Mouse (Mus musculus) forebrain, embryonic 15.5 days (tissue): ENCODE results near the gene Slc6a17. TPM values are rescaled to one million over a fixed set of nuclear protein-coding genes. Genes with fewer than 3 reads are reported as not detected.

Experiments
- ATAC-seq: fragments of 200-750 bp; cut with Nextera tagmentation; replicated peaks from 2 replicates; pipeline ENCODE4 v1.8.0; 2017; ENCODE audit warnings: mild to moderate bottlenecking, moderate TSS enrichment, moderate library complexity
- H3K27ac ChIP-seq: fragments of 300-500 bp; sonication (generic); replicated peaks from 2 replicates; pipeline ENCODE4 v1.5.1; 2015; ENCODE audit warnings: mild to moderate bottlenecking, inconsistent platforms
- H3K27me3 ChIP-seq: fragments of 300-500 bp; sonication (generic); 2 replicates; pipeline ENCODE4 v1.6.1; 2015; ENCODE audit warnings: inconsistent platforms
- H3K36me3 ChIP-seq: fragments of 300-500 bp; sonication (generic); 2 replicates; pipeline ENCODE4 v1.6.1; 2015; ENCODE audit warnings: mild to moderate bottlenecking, inconsistent platforms
- H3K4me1 ChIP-seq: fragments of 300-500 bp; sonication (generic); 2 replicates; pipeline ENCODE4 v1.6.1; 2015; ENCODE audit warnings: inconsistent platforms
- H3K4me2 ChIP-seq: fragments of 300-500 bp; sonication (generic); replicated peaks from 2 replicates; pipeline ENCODE4 v1.6.1; 2015; ENCODE audit warnings: mild to moderate bottlenecking, inconsistent platforms
- H3K4me3 ChIP-seq: fragments of 300-500 bp; sonication (generic); 2 replicates; pipeline ENCODE4 v1.5.1; 2015; ENCODE audit warnings: mild to moderate bottlenecking, inconsistent platforms
- H3K9ac ChIP-seq: fragments of 300-500 bp; sonication (generic); replicated peaks from 2 replicates; pipeline ENCODE4 v1.6.1; 2015; ENCODE audit warnings: mild to moderate bottlenecking, inconsistent platforms
- H3K9me3 ChIP-seq: fragments of 300-500 bp; sonication (generic); 2 replicates; pipeline ENCODE4 v1.6.1; 2016; ENCODE audit warnings: inconsistent platforms
- WGBS: fragments of 180-500 bp; shearing (Covaris S2); methylation state at CpG from one replicate; pipeline ENCODE4 v1.1.7; 2015; ENCODE audit warnings: mixed read lengths; 5-methylcytosine and 5-hydroxymethylcytosine counted together
- polyA plus RNA-seq: library from polyadenylated mRNA; unstranded; fragments of >200 nt; fragmentation: Nextera tagmentation; extraction: Ambion mirVana; gene quantifications from 2 replicates; pipeline ENCODE4 v1.2.1, GENCODE M21; 2015

The Slc6a17 gene
- 17.2 and 19.6 TPM in 2 replicates for polyA plus RNA-seq

DNA sequence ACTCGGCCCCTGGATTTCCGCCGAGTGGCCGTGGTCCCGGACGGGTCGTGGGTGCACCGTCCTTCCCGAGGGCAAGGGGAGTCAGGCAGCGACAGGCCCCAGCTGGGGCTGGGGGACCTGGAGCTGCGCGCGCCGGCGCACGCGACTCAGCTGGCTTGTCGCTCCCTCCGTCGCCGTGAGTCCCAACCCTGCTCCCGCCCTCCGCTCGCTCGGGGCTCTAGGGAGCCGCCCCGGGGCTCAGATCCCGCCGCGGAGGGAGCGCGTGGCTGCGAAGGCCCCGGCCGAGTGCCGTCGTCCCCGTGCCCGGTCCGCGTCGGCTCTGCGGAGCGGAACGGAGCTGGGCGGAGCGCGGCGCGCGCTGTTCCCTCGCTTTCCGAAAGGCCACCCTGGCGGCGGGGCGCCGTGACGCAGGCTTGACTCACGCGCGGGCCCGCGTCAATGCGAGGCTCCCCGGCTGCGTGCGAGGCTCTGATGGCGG, at the start of gene Slc6a17:
TSS of gene Slc6a17 (minus strand) at position 388 of the 478 bp plus-strand sequence.
- WGBS = under 1% methylated on average over 68 of the region's 68 CpGs
- peak within 1 kb of the TSS; percentile 73 for H3K9ac ChIP-seq
- peaks cover 24% of the 10 kb centered on the region for H3K4me1 ChIP-seq
- H3K36me3 ChIP-seq = no peaks in the 10 kb centered on the region
- ATAC-seq = peak; percentile 91
- H3K4me3 ChIP-seq = peak within 1 kb of the TSS; percentile 78
- peaks cover 3% of the 10 kb centered on the region for H3K27me3 ChIP-seq
- H3K27ac ChIP-seq = peak within 1 kb of the TSS; percentile 87
- peak within 1 kb of the TSS; percentile 96 for H3K4me2 ChIP-seq
- H3K9me3 ChIP-seq = no peaks in the 10 kb centered on the region

- no peak overlapping the region for H3K27ac ChIP-seq
- no peaks in the 10 kb centered on the region for H3K36me3 ChIP-seq
- H3K4me2 ChIP-seq = no peak overlapping the region
- no peak for ATAC-seq
- no peak overlapping the region for H3K9ac ChIP-seq
- H3K4me3 ChIP-seq = no peak overlapping the region
- WGBS = 53% methylated on average over 3 of the region's 3 CpGs
- H3K9me3 ChIP-seq = no peaks in the 10 kb centered on the region
- 0 out of 2 replicates have a peak, but pooled peaks cover 4% of the 10 kb centered on the region for H3K4me1 ChIP-seq
- no peaks in the 10 kb centered on the region for H3K27me3 ChIP-seq
Measured at GRCm38 (mm10) chr3:107565331-107565730, 47.5 kb upstream of the Slc6a17 start.

- H3K4me2 ChIP-seq = no peak overlapping the region
- no peak overlapping the region for H3K9ac ChIP-seq
- no peaks in the 10 kb centered on the region for H3K27me3 ChIP-seq
- ATAC-seq = no peak
- H3K9me3 ChIP-seq = no peaks in the 10 kb centered on the region
- H3K27ac ChIP-seq = no peak overlapping the region
- 0 out of 2 replicates have a peak, but pooled peaks cover 3% of the 10 kb centered on the region for H3K4me1 ChIP-seq
- no peak overlapping the region for H3K4me3 ChIP-seq
- 34% methylated on average over 4 of the region's 4 CpGs for WGBS
- H3K36me3 ChIP-seq = no peaks in the 10 kb centered on the region
Measured at GRCm38 (mm10) chr3:107563880-107564279, 46.1 kb upstream of the Slc6a17 start.

DNA sequence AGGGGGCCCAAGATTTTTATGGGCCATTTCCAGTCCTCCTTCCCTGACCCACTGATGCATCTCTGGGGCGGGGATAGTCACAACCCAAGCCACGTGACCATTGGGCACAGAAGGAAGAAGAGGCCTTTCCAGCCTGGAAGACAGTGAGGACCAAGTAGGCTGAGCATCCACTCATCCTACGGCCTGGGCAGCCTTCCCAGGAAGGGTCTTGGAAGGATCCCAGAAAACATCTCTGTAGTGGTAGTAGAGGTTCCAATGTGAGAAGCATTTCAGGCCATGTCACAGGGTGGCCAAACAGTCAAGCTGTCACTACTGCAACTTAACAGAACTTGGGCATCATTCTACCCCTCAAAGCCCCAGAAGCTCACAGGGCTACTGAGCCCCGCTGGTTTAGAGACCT, 44.8 kb upstream of the Slc6a17 start:
- Histone ChIP-seq H3K9ac (no peak overlapping the region), H3K9me3 (no peaks in the 10 kb centered on the region), H3K4me2 (no peak overlapping the region), H3K27me3 (no peaks in the 10 kb centered on the region), H3K36me3 (no peaks in the 10 kb centered on the region), H3K4me1 (no peaks in the 10 kb centered on the region), H3K4me3 (no peak overlapping the region), H3K27ac (no peak overlapping the region)
- WGBS = 86% methylated on average over 4 of the region's 4 CpGs
- ATAC-seq = no peak

- H3K4me1 ChIP-seq = no peaks in the 10 kb centered on the region
- no peak overlapping the region for H3K27ac ChIP-seq
- no peak overlapping the region for H3K4me2 ChIP-seq
- 77% methylated on average over 2 of the region's 2 CpGs for WGBS
- H3K9me3 ChIP-seq = no peaks in the 10 kb centered on the region
- H3K9ac ChIP-seq = no peak overlapping the region
- no peak overlapping the region for H3K4me3 ChIP-seq
- H3K36me3 ChIP-seq = no peaks in the 10 kb centered on the region
- H3K27me3 ChIP-seq = no peaks in the 10 kb centered on the region
- ATAC-seq = no peak
Measured at GRCm38 (mm10) chr3:107562104-107562503, 44.3 kb upstream of the Slc6a17 start.

DNA sequence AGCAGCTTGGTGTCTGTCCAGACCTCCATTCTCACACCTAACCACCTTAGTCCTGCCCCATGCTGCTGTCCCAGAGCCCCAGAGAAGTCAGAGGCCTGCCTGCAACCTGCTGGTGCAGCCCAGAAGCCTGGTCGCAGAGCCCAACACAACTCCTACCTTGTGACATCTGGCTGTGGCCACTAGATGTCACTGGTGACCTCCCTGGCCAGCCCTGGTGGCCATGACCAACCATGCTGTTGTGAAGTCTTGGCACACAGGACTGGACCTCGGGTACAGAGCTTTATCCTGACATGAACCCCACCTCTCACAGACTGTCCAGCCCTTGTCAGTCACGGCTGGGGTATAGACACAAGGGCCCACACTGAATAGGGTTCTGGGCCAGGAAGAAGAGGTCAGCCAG, 41.4 kb upstream of the Slc6a17 start:
- peak; percentile 60; the same call in 1 of the 2 replicates for ATAC-seq
- H3K4me2 ChIP-seq = no peak overlapping the region

DNA sequence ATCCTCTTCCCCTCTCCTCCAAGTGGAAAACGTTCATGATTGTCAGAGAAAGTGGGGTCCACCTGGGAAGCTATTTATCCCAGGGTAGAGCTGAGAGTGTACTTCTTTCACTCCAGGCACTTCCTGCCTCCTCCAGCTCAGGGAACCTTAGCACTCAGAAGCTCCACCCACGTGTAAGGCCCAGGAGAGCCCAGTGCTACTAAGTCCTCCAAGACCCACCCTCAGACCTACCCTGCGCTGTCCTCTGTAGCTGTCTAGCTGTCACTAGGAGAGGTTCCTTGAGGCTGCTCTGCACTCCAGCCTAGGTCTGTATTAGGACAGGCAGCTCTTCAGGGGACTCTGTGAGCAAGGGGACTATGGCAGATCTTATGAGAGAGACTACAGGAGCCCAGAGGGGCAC, 40.9 kb upstream of the Slc6a17 start:
- Histone ChIP-seq H3K4me3 (no peak overlapping the region), H3K4me1 (no peaks in the 10 kb centered on the region; the same call in 1 of the 2 replicates), H3K9ac (no peak overlapping the region), H3K27ac (no peak overlapping the region), H3K27me3 (no peaks in the 10 kb centered on the region), H3K9me3 (no peaks in the 10 kb centered on the region), H3K36me3 (no peaks in the 10 kb centered on the region), H3K4me2 (no peak overlapping the region)
- 0 out of 2 replicates have a peak, but pooled peaks have one; percentile 41 for ATAC-seq
- WGBS = 22% methylated on average over 3 of the region's 3 CpGs

More for the DNA sequence above, 41.4 kb upstream of the Slc6a17 start:
- Histone ChIP-seq H3K27ac (no peak overlapping the region), H3K27me3 (no peaks in the 10 kb centered on the region), H3K4me3 (no peak overlapping the region), H3K36me3 (no peaks in the 10 kb centered on the region), H3K9me3 (no peaks in the 10 kb centered on the region), H3K4me1 (no peaks in the 10 kb centered on the region; the same call in 1 of the 2 replicates), H3K9ac (no peak overlapping the region)
- WGBS = 13% methylated on average over 3 of the region's 3 CpGs

DNA sequence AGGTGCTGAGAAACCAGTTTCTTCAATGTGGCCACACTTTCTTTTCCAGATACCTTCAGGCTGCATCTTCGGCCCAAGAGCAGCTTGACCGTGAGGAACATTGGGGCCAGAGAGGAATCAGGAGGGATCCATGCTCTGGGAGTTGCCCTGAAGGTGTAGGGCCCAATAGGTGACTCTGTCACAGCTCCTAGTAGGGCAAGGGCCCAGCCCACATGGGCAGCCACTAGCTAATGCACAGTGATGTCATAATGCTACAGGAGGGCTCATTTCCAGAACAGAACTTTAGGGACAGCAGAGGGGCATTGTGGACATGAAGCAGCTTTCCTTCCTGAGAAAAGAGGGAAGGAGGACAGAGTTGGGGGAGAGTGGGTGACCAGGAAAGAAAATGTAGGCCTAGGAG, 37.0 kb upstream of the Slc6a17 start, which contains the start of gene Ubl4b:
TSS of gene Ubl4b (minus strand) at position 232 of the 400 bp plus-strand sequence.
- 93% methylated on average over 2 of the region's 2 CpGs for WGBS
- no peak for ATAC-seq
- no peak within 1 kb of the TSS for H3K27ac ChIP-seq

DNA sequence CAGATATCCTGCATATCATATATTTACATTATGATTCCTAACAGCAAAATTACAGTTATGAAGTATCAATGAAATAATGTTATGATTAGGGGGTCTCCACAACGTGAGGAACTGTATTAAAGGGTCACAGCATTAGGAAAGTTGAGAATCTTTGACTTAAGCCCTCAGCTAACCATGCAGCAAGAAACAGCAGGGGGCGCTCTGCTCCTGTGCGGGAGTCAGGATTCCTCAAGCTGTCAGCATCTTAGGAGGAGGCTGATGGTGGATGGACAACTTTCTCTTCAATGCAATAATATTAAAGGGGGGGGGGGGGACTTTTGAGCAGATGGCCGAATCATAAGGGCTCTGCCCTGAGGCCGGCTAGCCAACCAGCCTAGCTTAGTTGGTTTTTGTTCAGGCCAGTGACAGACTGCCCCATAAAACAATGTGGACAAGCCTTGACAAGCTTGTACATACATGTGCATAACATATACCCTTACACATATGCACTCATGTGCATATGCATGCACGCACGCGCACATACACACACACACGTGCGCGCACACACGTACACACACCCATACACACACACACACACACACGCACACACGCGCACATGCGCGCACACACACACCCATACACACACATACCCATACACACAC, 32.7 kb upstream of the Slc6a17 start:
- Histone ChIP-seq H3K4me2 (no peak overlapping the region), H3K4me1 (peaks cover 14% of the 10 kb centered on the region), H3K36me3 (no peaks in the 10 kb centered on the region), H3K27me3 (no peaks in the 10 kb centered on the region), H3K9ac (no peak overlapping the region), H3K27ac (no peak overlapping the region), H3K4me3 (no peak overlapping the region), H3K9me3 (no peaks in the 10 kb centered on the region)
- WGBS = 73% methylated on average over 17 of the region's 17 CpGs
- ATAC-seq = no peak; the same call in 1 of the 2 replicates

More for the DNA sequence above, 37.0 kb upstream of the Slc6a17 start, which contains the start of gene Ubl4b:
- Histone ChIP-seq H3K4me3 (no peak within 1 kb of the TSS), H3K27me3 (no peaks in the 10 kb centered on the region), H3K9me3 (no peaks in the 10 kb centered on the region), H3K4me2 (no peak within 1 kb of the TSS), H3K4me1 (no peaks in the 10 kb centered on the region; the same call in 1 of the 2 replicates), H3K36me3 (no peaks in the 10 kb centered on the region), H3K9ac (no peak within 1 kb of the TSS)

- Histone ChIP-seq H3K36me3 (no peaks in the 10 kb centered on the region), H3K4me2 (no peak overlapping the region), H3K4me3 (no peak overlapping the region), H3K27me3 (no peaks in the 10 kb centered on the region), H3K4me1 (peaks cover 15% of the 10 kb centered on the region), H3K9ac (no peak overlapping the region), H3K27ac (no peak overlapping the region), H3K9me3 (no peaks in the 10 kb centered on the region)
- ATAC-seq = peak; percentile 55
- WGBS = 33% methylated on average over 2 of the region's 2 CpGs
Measured at GRCm38 (mm10) chr3:107546956-107547355, 29.1 kb upstream of the Slc6a17 start.

DNA sequence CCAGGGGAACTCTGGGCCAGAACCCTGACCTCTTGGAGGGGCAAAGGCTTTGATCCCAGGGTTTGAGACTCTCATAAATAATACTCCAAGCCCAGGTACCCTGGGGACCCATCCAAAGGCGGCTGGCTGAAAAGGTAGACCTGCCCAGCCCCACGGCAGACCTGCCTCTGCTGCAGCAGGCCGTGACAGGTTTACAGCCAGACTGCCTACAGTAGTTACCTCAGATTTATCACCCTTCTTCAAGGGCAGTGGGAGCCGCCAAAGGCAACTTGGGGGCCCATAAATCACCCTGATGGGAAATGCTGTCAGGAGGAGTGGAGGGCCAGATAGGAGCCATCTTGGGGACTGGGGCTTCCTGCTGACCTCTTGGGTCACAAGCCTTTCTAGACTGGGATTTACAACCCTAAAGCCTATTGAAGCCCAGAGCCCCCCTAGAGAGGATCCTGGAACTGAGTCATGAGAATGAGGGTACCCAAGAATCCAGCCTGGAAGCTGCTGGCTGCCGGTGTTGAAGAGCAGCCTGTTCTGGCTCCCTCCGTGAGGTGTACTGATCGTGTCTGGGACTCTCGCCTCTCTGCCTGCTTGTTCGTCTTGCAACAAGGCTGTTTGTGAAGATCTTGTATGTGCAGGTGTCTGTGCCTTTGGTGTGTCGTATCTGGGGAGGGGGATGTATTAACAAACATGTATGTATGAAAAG, 28.0 kb upstream of the Slc6a17 start:
- H3K4me1 ChIP-seq = peaks cover 15% of the 10 kb centered on the region
- no peaks in the 10 kb centered on the region for H3K27me3 ChIP-seq
- WGBS = 76% methylated on average over 10 of the region's 10 CpGs
- H3K4me2 ChIP-seq = no peak overlapping the region
- no peak overlapping the region for H3K9ac ChIP-seq
- H3K27ac ChIP-seq = peak overlapping the region; percentile 46
- H3K36me3 ChIP-seq = no peaks in the 10 kb centered on the region
- no peak overlapping the region for H3K4me3 ChIP-seq
- ATAC-seq = no peak
- no peaks in the 10 kb centered on the region for H3K9me3 ChIP-seq

- Histone ChIP-seq H3K27me3 (no peaks in the 10 kb centered on the region), H3K27ac (peak overlapping the region; percentile 46), H3K9ac (no peak overlapping the region), H3K36me3 (no peaks in the 10 kb centered on the region), H3K9me3 (no peaks in the 10 kb centered on the region), H3K4me1 (peaks cover 15% of the 10 kb centered on the region), H3K4me3 (no peak overlapping the region), H3K4me2 (no peak overlapping the region)
- WGBS = 64% methylated on average over 5 of the region's 5 CpGs
- ATAC-seq = no peak; the same call in 1 of the 2 replicates
Measured at GRCm38 (mm10) chr3:107545278-107545677, 27.5 kb upstream of the Slc6a17 start.
